Mouse (Mus musculus) embryo, embryonic 11.5 days (tissue): ENCODE data around the gene Dcdc2b.
A peak's percentile ranks its signal among the peaks of the same experiment; 100 is the strongest.

Experiments
- DNase-seq: peaks from one replicate; pipeline ENCODE4 v3.0.0-alpha.2; 2012; ENCODE audit warnings: low read depth, low spot score

Gene Dcdc2b

DNA sequence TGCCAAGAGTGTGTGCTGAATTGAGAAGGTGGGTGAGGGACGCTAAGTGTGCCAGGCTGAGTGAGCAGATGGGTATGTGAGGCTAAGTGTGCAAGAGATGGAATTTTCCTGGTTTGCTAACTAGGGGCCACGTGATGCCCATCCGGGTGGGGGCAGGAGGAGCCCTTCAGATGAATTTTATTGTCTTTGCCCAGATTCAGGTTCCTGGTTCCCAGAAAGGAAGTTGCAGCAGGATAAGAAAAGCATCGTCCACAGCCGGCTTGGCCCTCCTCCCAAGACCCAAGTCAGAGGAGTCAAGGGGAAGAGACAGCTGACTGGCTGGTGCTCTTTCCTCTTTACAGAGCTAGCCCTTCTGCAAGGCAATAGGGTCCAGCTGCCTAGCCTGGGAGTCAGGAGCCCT is 35.6 kb downstream of the Dcdc2b start, which contains the start of gene Fam167b:
Fam167b (minus strand) TSS at position 84 of the 400 bp plus-strand sequence.
- no peak for DNase-seq

DNA sequence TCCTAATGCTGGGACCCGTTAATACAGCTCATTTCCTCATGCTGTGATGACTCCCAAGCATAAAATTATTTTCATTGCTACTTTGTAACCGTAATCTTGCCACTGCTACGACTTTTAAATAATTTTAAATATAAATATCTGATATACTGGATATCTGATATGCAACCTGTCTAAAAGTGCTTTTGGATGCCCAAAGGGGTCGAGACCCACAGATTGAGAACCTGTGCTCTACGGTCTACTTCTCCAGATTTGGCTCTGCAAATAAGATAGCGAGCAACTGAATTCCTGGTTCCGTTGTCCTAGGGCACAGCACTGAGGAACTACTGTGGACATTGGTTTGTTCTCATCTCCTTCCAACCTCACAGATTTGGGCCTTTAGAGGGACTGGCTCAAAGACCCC is 36.4 kb downstream of the Dcdc2b start:
- DNase-seq, result no peak

DNA sequence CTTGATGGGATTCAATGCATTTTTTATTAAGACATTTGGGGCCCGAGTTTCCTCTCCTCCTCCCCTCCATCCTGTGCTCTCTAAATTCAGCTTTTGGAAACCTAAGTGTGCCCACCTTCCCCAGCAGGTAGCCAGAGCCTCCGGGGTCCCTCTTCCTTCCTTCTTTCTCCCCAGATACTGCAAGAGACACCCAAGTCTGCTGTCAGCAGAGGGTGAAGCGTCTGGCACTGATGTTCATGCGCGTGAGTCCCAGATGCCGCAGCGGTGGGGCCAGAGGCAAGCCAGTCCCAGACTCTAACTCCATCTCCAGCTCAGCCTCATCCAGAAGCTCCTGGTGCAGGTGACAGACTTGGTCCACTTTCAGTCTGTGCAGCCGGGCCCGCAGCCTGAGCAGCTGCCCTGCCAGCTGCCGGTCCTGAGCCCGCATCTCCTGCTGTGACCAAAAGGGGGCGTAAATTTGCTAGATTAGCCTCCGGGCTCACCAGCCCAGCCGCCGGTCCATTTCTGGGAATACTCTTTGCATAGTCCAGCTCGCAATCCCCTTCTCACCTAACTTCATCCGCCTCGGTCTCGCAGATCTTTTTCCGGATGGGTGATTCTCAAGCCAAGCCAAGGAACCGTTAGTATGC is 37.1 kb downstream of the Dcdc2b start:
- DNase-seq, result no peak

DNA sequence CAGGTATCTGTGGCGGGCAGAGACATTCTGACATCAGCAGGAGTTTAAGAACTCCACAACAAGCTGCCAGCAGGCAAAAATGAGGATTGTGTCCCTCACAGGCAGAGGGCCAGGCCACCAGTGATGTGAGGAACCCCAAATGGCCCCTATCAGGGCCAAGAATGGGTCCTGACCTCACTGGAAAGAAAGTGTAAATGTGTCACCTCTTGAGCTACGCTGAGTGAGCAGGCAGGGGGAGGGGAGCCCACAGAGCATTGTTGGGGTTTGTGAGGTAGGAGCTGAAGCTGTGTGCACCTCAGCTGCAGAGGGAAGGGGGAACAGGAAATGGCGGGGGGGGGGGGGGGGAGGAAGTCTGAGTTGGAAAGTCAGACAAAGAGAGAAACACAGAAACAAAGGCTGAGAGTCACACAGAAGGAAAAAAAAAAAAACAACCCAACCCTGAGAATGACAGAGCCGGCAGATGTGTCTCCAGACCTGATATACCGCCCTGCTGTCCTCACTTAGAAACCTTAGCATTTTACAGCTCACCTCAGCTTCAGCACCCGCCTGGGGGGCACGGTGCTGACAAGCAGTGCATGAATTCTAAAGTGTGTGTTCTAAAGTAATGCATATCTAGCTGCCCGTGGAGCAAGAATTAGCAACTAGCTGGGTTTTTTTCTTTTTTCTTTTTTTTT is 38.7 kb downstream of the Dcdc2b start:
- DNase-seq, result no peak

DNA sequence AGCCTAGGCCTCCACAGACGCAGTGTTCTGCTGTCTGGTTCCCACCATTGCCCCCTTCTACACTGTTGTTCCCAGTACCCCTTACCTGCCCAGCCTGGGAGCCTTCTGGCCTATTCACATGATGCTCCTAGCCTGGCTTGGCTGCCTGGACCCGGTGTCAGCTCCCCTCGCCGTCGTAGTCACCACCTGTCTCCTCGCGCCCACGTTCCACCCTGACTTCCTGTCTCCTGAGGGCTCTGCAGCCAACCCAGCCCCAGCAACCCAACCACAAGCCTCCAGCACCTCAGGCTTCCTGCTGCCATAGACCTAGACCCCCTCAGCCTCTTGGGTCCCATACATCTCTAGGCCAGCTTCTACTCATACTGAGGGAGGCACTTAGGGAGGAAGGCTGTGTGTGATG is 40.6 kb downstream of the Dcdc2b start, which contains the start of gene Lck:
Lck (minus strand) TSS at position 212 of the 400 bp plus-strand sequence.
- DNase-seq, result no peak

DNA sequence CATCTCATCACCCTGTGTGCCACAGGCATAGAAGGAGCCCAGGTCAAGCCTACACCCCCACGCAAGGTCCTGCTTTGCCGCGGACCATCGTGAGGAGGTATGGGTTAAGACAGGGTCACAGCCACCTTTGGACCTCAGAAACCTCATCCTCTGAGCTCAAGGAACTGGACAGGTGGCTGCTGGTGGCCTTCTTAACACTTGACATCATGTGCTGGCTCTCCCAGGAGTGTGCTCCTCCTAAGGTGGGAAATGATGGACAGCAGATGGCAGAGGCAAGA is 41.0 kb downstream of the Dcdc2b start:
- no peak for DNase-seq

DNA sequence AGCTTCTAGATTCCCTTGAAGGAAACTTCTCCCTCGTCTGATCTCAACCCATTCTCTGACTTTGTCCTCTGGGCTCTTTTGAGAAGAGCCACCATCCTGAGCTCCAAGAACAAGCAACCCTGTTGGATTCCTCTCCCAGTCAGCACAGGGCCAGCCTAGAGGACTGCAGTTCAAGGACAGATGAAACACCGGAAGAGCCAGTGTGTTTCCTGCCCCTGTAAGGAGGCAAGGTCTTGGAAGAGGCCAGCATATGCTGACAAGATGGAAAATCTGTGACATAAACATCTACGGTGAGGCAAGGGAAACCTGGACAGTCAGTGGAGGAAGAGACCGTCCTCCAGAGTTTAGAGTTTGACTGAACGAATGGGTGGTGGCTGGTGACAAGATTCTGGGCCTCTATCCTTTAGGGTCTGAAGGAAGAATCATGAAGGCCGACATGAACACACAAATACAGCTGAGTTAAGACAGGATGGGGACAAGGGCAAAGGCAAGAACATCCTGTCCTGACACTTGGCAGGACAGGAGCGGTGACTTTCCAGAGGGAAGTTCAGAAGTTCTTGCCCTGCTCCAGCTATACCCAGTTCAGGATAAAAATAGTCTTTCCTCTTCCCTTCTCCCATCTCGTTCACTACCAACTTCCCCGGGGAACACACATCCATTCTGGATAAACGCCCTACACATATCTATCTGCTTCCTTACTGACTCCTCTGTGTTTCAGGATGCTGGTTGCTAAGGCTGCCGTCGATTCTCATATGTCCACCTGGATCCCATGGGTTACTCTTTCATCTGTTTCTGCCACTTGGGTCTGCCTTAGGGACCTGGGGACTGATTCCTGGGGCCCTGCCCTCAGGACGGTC is 41.6 kb downstream of the Dcdc2b start:
- no peak for DNase-seq

DNA sequence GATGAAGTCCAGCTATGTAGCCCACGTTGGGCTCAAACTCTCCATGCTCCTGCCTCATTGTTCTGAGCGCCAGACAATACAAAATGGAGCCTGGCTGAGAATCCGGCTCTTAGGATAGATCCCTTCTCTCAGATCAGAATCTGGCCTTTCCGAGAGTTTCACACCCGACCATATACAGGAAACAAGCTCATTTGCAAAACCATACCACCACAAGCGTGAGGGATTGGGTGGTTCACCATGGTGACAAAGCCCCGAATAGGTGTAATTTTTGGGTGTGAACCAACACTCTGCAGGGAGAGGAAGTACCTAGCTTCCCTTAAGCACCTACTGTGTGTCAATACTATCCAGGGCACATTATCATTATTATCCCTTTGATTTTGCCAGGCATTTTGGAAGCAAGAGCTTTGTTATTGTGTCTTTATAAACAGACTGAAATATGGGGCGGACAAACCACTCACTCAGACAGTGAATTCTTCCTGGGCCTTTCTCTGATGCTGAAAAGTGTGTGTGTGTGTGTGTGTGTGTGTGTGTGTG is 42.4 kb downstream of the Dcdc2b start:
- DNase-seq, result no peak

DNA sequence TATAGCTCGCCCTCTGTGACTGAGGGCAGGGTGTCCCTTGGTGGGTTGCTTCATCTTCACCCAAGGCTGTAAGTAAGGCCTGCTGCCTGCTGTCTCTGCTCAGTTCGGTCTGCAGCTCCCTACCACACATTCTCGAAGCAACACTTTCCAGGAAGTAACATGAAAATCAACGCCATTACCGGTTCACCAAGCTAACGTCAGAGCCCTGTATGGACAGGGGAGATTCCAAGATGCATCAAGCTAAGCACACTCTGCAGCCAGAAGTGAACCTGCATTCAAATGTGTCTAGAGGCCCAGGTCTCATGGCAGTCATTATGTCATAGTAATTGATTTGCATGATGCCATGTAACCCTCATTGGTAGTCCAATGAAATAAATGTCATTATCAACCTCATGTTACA is 44.0 kb downstream of the Dcdc2b start:
- DNase-seq, result no peak

DNA sequence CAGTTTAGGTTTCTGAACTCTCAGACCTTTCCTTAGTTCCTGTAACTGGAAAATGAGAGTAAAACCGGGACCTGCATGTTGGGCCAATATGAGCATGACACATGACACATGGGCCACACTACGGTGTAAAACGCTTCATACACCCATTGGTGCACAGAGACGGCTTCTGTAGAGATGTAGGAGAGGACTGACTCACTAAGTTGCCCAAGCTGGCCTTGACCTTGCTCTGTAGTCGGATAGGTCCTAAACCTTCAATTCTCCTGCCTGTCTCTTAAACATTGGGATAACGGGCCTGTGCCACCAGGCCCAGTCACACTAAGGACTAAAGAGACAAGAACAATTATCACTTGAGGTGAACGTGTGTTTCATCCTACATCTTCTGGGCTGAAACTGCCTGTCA is 45.7 kb downstream of the Dcdc2b start:
- DNase-seq, result no peak

DNA sequence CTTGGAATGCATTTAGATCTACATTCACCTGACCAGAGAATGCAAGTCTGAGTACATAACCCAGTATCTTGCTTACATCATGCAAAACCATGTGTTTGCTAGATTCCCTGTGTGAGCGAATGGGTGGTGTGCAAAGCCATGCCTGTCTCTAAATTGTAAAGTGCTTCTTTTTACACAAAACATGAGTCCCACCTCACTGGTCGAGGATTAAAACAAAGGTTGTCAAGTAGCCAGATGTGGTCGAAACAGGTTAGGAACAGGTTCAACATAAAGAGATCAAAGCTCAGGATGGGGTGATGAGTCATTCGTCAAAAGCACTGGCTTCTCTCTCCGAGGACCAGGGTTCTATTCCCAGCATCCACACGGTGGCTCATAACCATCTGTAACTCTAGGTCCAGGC is 48.9 kb downstream of the Dcdc2b start:
- no peak for DNase-seq

DNA sequence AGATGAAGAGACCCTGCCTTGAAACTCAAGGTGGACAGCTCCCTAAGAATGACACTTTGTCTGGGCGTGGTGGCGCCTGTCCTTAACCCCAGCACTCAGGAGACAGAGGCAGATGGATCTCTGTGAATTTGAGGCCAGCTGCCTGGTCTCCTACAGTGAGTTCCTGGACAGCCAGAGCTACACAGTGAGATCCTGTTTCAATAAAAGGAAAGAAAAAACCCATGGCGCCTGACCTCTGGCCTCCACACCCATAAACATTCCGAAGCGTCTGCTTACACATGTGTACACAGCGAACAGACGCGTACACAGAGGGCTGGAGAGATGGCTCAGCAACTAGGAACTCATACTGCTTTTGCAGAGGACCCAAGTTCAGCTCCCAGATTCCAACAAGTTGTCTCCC is 50.3 kb downstream of the Dcdc2b start:
- DNase-seq, result peak; percentile 59

DNA sequence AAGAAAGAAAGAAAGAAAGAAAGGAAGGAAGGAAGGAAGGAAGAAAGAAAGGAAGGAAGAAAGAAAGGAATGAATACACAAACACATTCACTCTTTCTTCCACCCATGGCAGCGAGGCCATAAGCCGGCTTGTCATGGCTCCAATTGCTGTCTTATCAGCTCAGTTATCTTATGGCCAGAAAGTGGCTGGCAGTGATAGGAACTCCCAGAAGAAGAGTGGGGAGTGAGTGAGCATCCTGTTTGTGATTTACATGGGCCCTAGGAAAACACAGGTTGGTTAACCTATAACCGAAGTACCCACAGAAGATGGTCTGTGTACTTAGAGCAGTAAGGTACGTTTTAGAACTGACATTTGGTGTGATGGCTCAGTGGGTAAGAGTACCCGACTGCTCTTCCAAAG is 52.9 kb downstream of the Dcdc2b start:
- DNase-seq, result no peak
